Mouse (Mus musculus) retina, postnatal 1 day (tissue): ENCODE data around the gene Zfp879.
A peak's percentile ranks its signal among the peaks of the same experiment; 100 is the strongest.

Experiments
- DNase-seq: peaks from one replicate; pipeline ENCODE4 v3.0.0-alpha.2; 2012

Gene Zfp879

DNA sequence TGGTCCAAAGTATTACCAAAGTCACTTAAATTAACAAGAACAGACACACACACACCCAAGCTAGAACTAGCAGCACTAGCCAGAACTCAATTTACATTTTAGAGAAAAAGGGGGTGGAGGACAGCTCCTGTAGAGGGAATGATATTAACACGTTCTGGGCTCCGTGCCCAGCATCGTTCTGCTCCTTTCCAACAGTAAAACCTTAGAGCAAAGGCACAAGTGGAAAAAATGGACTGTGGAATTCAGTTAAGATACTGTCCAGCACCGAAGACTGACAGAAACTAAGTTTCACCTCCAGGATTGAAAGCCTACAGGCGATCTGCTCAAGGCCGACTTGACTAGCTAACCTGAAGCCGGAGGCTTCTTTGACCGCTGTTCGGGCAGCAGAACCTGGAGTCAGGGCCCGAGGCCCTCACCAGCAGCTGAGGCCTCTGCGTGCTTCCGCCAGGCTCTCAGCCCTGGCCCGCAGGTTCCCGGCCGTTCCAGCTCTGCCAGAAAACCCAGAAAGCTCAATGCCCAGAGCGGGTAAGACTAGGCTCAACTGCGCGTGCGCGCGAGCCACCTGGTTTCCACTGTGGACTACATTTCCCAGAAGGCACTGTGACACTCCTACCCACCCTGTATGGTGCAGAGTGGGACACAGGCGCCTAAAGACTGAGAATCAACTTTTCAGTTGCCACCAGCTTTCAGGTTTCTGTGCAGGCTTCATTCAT, at the start of gene Zfp879:
TSS of gene Zfp879 (minus strand) at position 530 of the 713 bp plus-strand sequence.
- DNase-seq: peak; percentile 94

- peak; percentile 97 for DNase-seq
These were observed 46.2 kb upstream of the Zfp879 start, which contains the start of gene Zfp454 for GRCm38 (mm10) chr11:50887390-50888128. Gene Zfp454 (minus strand): TSS chr11:50887651.

DNA sequence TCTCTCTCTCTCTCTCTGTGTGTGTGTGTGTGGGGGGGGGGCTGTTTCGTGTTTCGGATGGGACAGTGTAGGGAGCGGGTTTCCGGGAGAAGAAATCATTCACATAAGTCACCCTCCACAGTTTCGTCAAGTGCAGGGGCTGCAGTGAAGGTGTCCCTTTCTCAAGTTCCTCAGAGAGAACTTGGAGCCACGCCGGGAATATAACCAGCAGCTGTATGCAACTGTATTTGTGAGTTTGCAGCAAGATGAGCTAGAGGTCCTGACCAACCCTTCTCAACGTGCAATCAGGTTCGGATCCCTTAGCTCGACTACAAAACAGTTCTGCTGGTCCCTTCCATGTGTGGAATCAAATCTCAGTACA, 45.6 kb upstream of the Zfp879 start:
- no peak for DNase-seq

DNA sequence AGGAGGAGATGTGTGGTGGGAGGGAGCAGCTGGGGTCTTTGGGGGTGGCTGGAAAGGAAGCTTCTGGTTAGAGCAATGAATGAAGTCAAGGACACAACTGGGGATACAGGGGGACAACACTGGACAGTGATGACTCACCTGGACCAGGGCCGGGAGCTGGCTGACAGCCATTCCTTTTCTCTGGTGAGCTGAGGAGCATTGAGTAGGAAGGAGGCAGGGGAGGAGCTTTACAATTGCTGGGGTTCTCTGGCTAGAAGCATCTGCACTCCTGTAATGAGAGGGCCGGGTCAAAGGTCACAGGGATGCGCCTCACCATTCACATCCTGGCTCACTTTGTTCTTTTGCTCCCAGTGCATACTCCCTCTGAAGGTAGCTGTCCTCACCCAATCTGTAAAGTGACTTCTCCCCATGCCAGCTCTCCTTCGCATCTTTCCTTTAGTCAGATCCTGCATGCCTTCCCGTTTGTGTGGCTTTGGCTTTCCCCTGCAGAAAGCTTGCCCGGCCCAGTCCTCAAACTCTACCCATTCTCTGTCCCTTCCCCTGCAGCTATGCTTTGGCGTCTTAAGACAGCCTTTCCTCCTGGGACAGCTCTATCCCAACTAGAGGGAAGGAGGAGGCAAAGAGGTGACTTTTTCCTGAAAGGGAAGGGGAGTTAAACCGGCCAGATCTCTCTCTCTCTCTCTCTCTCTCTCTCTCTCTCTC, 45.0 kb upstream of the Zfp879 start:
- peak; percentile 16 for DNase-seq

- no peak for DNase-seq
These were observed 42.4 kb upstream of the Zfp879 start for GRCm38 (mm10) chr11:50883756-50884155.

GRCm38 (mm10) chr11:50878641-50879040, 37.3 kb upstream of the Zfp879 start:
- DNase-seq: no peak

DNA sequence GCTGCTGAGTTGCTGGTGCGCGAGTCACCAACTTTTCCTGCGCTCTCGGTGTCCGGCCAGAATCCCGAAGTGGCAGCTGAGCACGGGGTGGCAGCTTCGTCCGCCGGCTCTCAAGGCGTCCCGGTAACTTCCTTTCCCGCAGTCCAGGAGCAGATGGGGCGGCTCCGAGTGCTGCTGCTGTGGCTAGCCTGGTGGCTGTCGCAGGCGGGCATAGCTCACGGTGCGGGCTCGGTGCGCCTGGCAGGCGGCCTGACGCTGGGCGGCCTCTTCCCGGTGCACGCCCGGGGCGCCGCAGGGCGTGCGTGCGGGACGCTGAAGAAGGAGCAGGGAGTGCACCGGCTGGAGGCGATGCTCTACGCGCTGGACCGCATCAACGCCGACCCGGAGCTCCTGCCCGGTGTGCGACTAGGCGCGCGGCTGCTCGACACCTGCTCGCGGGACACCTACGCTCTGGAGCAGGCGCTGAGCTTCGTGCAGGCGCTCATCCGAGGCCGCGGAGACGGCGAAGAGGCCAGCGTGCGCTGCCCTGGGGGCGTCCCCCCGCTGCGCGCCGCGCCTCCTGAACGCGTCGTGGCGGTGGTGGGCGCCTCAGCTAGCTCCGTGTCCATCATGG, 9.7 kb upstream of the Zfp879 start:
- DNase-seq: peak; percentile 51

DNA sequence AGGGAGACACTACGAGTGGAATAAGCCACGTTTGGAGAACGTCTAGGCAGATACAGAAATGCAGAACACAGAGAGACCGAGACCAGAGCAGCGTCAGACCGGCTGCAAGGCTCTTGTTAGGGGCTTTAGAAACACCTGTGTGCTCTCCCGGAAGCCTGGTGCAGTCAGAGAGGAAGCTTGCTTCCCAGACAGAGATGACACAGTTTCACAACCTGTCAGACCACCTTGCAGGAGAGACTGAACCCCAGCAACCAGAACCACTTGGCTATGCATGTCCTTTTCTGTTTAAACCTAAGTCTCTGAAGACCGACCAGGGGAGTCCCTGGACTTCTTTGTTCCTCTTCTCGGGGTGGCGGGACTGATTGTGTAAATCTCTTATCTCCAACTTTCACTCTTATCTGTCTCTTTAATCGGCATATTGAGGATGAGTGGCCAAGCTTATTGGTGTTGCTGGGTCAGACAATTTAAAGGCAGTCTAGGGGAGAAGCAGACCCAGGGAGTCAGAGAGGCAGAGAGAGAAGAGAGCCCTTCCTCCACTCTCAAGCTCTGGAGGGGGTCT, 8.9 kb upstream of the Zfp879 start, which contains the start of gene Grm6:
TSS of gene Grm6 (plus strand) at position 509 of the 559 bp plus-strand sequence.
- DNase-seq: no peak

GRCm38 (mm10) chr11:50849310-50849709, 8.0 kb upstream of the Zfp879 start:
- no peak for DNase-seq

DNA sequence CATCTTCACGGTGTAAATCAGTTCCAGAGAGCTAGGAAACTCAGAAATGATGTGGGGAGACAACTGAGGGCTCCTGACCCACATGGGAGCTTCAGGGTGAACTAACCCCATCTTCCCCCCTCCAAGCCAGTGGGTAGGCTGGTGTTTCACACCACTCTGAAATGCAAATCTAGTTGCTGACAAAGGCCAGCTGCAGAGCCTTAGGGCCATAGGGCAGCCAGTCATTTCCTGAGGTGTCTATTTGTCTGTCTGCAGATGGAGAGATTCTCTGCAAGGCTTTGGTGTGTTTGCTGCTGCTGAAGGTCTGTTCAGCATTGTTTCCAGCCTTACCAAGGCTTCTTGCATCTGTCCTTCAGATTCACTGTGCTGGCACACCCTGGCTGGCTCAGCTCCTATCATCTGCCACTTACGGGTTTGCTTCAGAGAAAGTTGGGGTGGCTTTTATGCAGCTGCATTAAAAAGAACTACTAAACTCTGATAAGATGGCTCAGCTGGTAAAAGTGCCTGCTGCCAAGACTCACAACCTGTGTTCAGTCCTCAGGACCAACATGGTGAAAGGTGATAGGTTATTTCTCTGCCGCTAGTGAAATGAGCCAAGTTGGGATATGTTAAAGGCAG, 7.3 kb upstream of the Zfp879 start:
- DNase-seq: no peak

DNA sequence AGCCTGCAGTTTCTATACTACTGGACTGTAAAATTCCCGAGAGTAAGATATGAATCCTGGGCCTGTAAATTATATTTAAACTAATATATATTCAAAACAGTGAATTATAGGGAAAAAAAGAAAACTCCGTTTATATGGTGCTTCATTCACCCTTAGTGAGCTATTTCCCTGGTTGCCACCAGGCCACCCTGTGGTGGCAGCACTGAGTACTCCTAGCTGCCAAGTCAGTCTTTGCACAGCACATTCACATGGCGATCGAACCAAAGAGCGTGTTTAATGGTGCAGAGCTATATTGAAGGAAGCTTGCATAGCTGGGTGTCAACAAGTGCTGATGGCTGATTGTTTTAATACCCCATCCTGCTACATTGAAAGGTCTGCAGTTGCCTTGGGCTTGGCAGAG, 5.7 kb upstream of the Zfp879 start:
- DNase-seq: peak; percentile 46

- DNase-seq: no peak
These were observed 4.6 kb upstream of the Zfp879 start for GRCm38 (mm10) chr11:50845951-50846350.

GRCm38 (mm10) chr11:50835727-50836126, 5.6 kb downstream of the Zfp879 start:
- no peak for DNase-seq

DNA sequence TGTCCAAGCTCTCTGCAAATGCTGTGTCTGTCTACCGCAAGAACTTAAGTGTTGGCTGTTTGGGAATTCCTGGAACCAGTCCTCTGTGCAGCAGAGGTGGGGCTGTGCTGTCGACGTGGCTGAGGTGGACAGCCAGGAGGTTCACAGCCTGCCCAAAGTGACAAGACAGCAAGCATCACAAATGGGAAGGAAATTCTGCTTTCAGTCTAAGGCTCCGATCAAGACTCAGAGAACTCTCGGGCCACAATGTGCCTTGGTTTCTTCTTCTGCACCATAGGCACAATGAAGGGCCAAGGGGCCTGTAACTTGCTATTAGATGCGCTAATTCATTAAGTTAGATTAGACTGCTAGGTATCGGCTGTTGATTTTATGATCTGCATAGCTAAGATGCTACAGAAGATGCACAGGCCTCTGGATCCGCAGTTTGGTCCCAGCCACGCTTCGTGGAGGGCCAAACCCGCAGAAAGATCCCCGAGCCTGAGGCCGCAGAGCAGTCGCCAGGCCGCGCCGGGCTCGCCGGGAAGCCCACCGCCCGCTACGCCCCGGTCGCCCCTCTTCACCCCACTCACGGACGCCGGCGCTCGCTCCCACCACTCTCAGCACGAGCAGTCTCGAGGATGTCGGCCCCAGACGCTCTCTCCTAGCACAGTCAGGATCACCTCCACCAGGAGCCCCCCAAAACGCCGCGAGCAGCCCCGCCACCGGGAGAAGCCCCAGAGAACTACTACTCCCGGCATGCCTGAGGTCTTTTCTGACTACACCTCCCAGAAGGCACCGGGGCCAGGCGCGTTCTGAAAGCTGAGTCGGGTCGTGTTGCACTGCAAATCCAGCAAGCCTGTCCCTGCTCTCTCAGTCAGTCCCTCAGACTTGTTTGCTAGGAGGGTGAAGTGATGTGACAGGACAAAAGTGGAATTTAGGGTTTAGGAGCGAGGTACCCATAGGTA, 14.1 kb downstream of the Zfp879 start, which contains the start of gene Zfp354c:
TSS of gene Zfp354c (minus strand) at position 715 of the 944 bp plus-strand sequence.
- peak; percentile 92 for DNase-seq

GRCm38 (mm10) chr11:50826214-50826613, 15.1 kb downstream of the Zfp879 start:
- no peak for DNase-seq

GRCm38 (mm10) chr11:50814233-50814632, 27.1 kb downstream of the Zfp879 start:
- DNase-seq: no peak

DNA sequence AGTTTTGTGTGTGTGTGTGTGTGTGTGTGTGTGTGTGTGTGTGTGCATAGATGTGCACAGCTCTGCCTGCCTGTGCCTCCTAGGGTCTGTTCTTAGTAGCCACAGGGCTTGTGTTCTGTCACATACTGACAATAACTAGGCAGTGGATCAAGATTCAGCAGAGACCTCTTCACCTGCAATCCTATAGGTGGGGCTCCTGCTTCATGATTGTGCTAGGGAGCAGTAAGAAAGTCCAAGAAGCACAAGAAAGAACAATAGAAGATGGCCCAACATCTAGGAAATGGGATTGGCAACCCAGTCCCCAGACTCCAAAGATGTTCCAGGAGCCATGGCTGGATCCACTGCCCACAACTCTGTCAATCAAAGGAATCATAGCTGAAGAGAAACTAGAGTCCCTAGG, 42.5 kb downstream of the Zfp879 start:
- DNase-seq: no peak

DNA sequence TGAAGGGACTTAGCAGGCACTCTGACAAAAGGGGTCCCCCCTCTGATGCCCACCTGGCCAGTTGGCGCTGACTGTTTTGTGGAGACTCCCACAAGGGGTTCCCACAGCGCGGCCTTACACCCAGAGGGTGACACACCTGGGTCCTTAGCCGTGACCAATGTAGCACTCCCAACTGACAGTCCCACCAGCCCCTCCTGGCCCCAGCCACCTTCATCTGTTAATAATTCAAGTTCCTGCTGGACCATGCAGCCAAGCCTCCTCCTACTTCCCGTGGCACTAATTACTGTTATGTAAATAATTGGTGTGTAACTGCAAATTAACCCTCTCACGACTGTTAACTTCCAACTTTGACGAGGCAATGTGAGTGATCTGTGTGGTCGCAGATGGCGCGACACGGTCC, 43.7 kb downstream of the Zfp879 start:
- DNase-seq: no peak
